Mouse (Mus musculus) liver, embryonic 14.5 days (tissue): ENCODE results near the gene Fbxl17.

Experiments
- CTCF ChIP-seq: IDR thresholded peaks from 2 replicates; pipeline ENCODE4 v1.5.1; 2016; ENCODE audit warnings: antibody characterized with exemption, low read depth, control low read depth
- EP300 ChIP-seq: IDR thresholded peaks from 2 replicates; pipeline ENCODE4 v1.6.1; 2016; ENCODE audit warnings: antibody characterized with exemption, low read depth

GRCm38 (mm10) chr17:63459712-63460495, 39.9 kb downstream of the Fbxl17 start:
- TF ChIP-seq CTCF (no peak), EP300 (no peak)
